Mouse (Mus musculus) midbrain, postnatal 0 days (tissue): ENCODE measurements around the gene Zdhhc14. TPM values are rescaled to one million over a fixed set of nuclear protein-coding genes. Genes with fewer than 3 reads are reported as not detected.

Experiments
- ATAC-seq: fragments of 200-750 bp; cut with Nextera tagmentation; 2 replicates; pipeline ENCODE4 v1.8.0; 2017; ENCODE audit warnings: moderate number of reproducible peaks, mild to moderate bottlenecking, moderate TSS enrichment, moderate library complexity; ENCODE audit not compliant: low FRiP score
- DNase-seq: peaks from one replicate; pipeline ENCODE4 v3.0.0-alpha.2; 2015; ENCODE audit warnings: low spot score
- H3K27ac ChIP-seq: fragments of 300-500 bp; sonication (generic); 2 replicates; pipeline ENCODE4 v1.5.1; 2014; ENCODE audit warnings: low read depth, mild to moderate bottlenecking, low read length, mixed read lengths
- H3K27me3 ChIP-seq: fragments of 300-500 bp; sonication (generic); 2 replicates; pipeline ENCODE4 v1.6.1; 2014; ENCODE audit warnings: low read length, control low read depth, mixed read lengths; ENCODE audit not compliant: insufficient read depth
- H3K36me3 ChIP-seq: fragments of 300-500 bp; sonication (generic); 2 replicates; pipeline ENCODE4 v1.6.1; 2014; ENCODE audit warnings: low read length, control low read depth, mixed read lengths; ENCODE audit not compliant: insufficient read depth
- H3K4me1 ChIP-seq: fragments of 300-500 bp; sonication (generic); 2 replicates; pipeline ENCODE4 v1.6.1; 2014; ENCODE audit warnings: mild to moderate bottlenecking, control low read depth, antibody characterized with exemption, low read length, mixed read lengths; ENCODE audit not compliant: insufficient read depth
- H3K4me2 ChIP-seq: fragments of 300-500 bp; sonication (generic); 2 replicates; pipeline ENCODE4 v1.6.1; 2014; ENCODE audit warnings: low read depth, mild to moderate bottlenecking, low read length, mixed read lengths; ENCODE audit not compliant: poor library complexity, severe bottlenecking
- H3K4me3 ChIP-seq: fragments of 300-500 bp; sonication (generic); 2 replicates; pipeline ENCODE4 v1.5.1; 2014; ENCODE audit warnings: low read depth, mild to moderate bottlenecking, low read length, moderate library complexity
- H3K9ac ChIP-seq: fragments of 300-500 bp; sonication (generic); replicated peaks from 2 replicates; pipeline ENCODE4 v1.6.1; 2014; ENCODE audit warnings: mild to moderate bottlenecking, low read length, moderate library complexity, mixed read lengths; ENCODE audit not compliant: poor library complexity, severe bottlenecking
- H3K9me3 ChIP-seq: fragments of 300-500 bp; sonication (generic); 2 replicates; pipeline ENCODE4 v1.6.1; 2016; ENCODE audit warnings: low read length, control low read depth
- CTCF ChIP-seq: IDR thresholded peaks from 2 replicates; pipeline ENCODE4 v1.5.1; 2016; ENCODE audit warnings: antibody characterized with exemption, mild to moderate bottlenecking
- WGBS: fragments of 180-500 bp; shearing (Covaris S2); extraction: QIAGEN DNeasy Blood & Tissue Kit; methylation state at CpG from one replicate; pipeline ENCODE4 v1.1.7; 2014; 5-methylcytosine and 5-hydroxymethylcytosine counted together
- polyA plus RNA-seq: library from polyadenylated mRNA; unstranded; fragments of >200 nt; fragmentation: Nextera tagmentation; extraction: Ambion mirVana; gene quantifications from 2 replicates; pipeline ENCODE4 v1.2.1, GENCODE M21; 2015
- total RNA-seq: library from RNA; depleted of rRNA; stranded (reverse); fragments of >200 nt; gene quantifications from 2 replicates; pipeline ENCODE4 v1.2.3, GENCODE M21; 2014

Gene Zdhhc14
- total and polyA plus RNA-seq, 2 experiments from 2014 or later: 9.6 to 18.3 TPM

- Histone ChIP-seq H3K27ac (no peak overlapping the region), H3K4me3 (no peak overlapping the region), H3K4me1 (no peaks in the 10 kb centered on the region), H3K36me3 (no peaks in the 10 kb centered on the region), H3K9me3 (no peaks in the 10 kb centered on the region), H3K4me2 (no peak overlapping the region), H3K27me3 (no peaks in the 10 kb centered on the region), H3K9ac (no peak overlapping the region)
- ATAC-seq (no peak), DNase-seq (no peak)
- 85% methylated on average over 4 of the region's 4 CpGs for WGBS
- no peak for TF ChIP-seq CTCF
Measured at GRCm38 (mm10) chr17:5651551-5651950, 159.2 kb downstream of the Zdhhc14 start.

GRCm38 (mm10) chr17:5653981-5654380, 161.6 kb downstream of the Zdhhc14 start:
- ATAC-seq (no peak), DNase-seq (no peak)
- no peak for TF ChIP-seq CTCF
- Histone ChIP-seq H3K27ac (no peak overlapping the region), H3K4me2 (no peak overlapping the region), H3K9ac (no peak overlapping the region), H3K9me3 (no peaks in the 10 kb centered on the region), H3K27me3 (no peaks in the 10 kb centered on the region), H3K4me1 (no peaks in the 10 kb centered on the region), H3K36me3 (no peaks in the 10 kb centered on the region), H3K4me3 (no peak overlapping the region)
- WGBS: 82% methylated on average over 9 of the region's 9 CpGs

- Histone ChIP-seq H3K9ac (no peak overlapping the region), H3K27ac (no peak overlapping the region), H3K9me3 (no peaks in the 10 kb centered on the region), H3K4me1 (no peaks in the 10 kb centered on the region), H3K4me3 (no peak overlapping the region), H3K27me3 (no peaks in the 10 kb centered on the region), H3K4me2 (no peak overlapping the region), H3K36me3 (no peaks in the 10 kb centered on the region)
- no peak for ATAC-seq
- WGBS: 90% methylated on average over 4 of the region's 4 CpGs
- TF ChIP-seq CTCF: no peak
- DNase-seq: no peak
Measured at GRCm38 (mm10) chr17:5655536-5655935, 163.2 kb downstream of the Zdhhc14 start.

GRCm38 (mm10) chr17:5660317-5661080, 168.1 kb downstream of the Zdhhc14 start:
- no peaks in the 10 kb centered on the region for H3K9me3 ChIP-seq

GRCm38 (mm10) chr17:5666652-5667051, 174.3 kb downstream of the Zdhhc14 start:
- Histone ChIP-seq H3K36me3 (no peaks in the 10 kb centered on the region), H3K9ac (no peak overlapping the region), H3K27me3 (no peaks in the 10 kb centered on the region), H3K27ac (no peak overlapping the region), H3K4me1 (no peaks in the 10 kb centered on the region), H3K4me3 (no peak overlapping the region), H3K4me2 (no peak overlapping the region), H3K9me3 (no peaks in the 10 kb centered on the region)
- ATAC-seq (no peak), DNase-seq (no peak)
- 84% methylated on average over 8 of the region's 8 CpGs for WGBS
- TF ChIP-seq CTCF: no peak

More at GRCm38 (mm10) chr17:5660317-5661080, 168.1 kb downstream of the Zdhhc14 start:
- DNase-seq: peak; percentile 62
- H3K27ac ChIP-seq: no peak overlapping the region
- TF ChIP-seq CTCF: no peak
- H3K27me3 ChIP-seq: no peaks in the 10 kb centered on the region
- no peak for ATAC-seq
- no peak overlapping the region for H3K4me3 ChIP-seq
- H3K36me3 ChIP-seq: no peaks in the 10 kb centered on the region
- WGBS: 34% methylated on average over 8 of the region's 8 CpGs
- no peak overlapping the region for H3K9ac ChIP-seq
- no peak overlapping the region for H3K4me2 ChIP-seq
- no peaks in the 10 kb centered on the region for H3K4me1 ChIP-seq

GRCm38 (mm10) chr17:5668456-5668855, 176.1 kb downstream of the Zdhhc14 start:
- H3K4me2 ChIP-seq: no peak overlapping the region
- H3K27ac ChIP-seq: no peak overlapping the region
- H3K4me3 ChIP-seq: no peak overlapping the region
- DNase-seq (no peak), ATAC-seq (no peak)
- H3K27me3 ChIP-seq: no peaks in the 10 kb centered on the region
- H3K9ac ChIP-seq: no peak overlapping the region
- H3K36me3 ChIP-seq: no peaks in the 10 kb centered on the region
- no peaks in the 10 kb centered on the region for H3K9me3 ChIP-seq
- 53% methylated on average over 3 of the region's 3 CpGs for WGBS
- H3K4me1 ChIP-seq: no peaks in the 10 kb centered on the region
- no peak for TF ChIP-seq CTCF
